Mouse (Mus musculus) c-Kit-positive CD71-positive TER-119-negative erythroid progenitor cells, embryonic 14.5 days (primary cell): ENCODE data around the gene Ralgps2.

ENCODE experiments used
- DNase-seq: peaks from one replicate; pipeline ENCODE4 v3.0.0-alpha.2; 2013; ENCODE audit warnings: low read depth

Ralgps2 gene

GRCm38 (mm10) chr1:156765311-156765710 is 174.1 kb downstream of the Ralgps2 start:
- no peak for DNase-seq

- no peak for DNase-seq
Observed at GRCm38 (mm10) chr1:156764584-156764983, 174.8 kb downstream of the Ralgps2 start.

- DNase-seq: no peak
Observed at GRCm38 (mm10) chr1:156763280-156763679, 176.1 kb downstream of the Ralgps2 start.

GRCm38 (mm10) chr1:156761430-156761801 is 178.0 kb downstream of the Ralgps2 start:
- no peak for DNase-seq

GRCm38 (mm10) chr1:156760549-156761429 is 178.6 kb downstream of the Ralgps2 start:
- DNase-seq: no peak

GRCm38 (mm10) chr1:156758326-156758725 is 181.1 kb downstream of the Ralgps2 start:
- DNase-seq: no peak

GRCm38 (mm10) chr1:156754608-156755413 is 184.6 kb downstream of the Ralgps2 start:
- no peak for DNase-seq
